Mouse (Mus musculus) forebrain, embryonic 13.5 days (tissue): ENCODE results near the gene Il17ra. TPM values are rescaled to one million over a fixed set of nuclear protein-coding genes. Genes with fewer than 3 reads are reported as not detected.

Experiments
- ATAC-seq: fragments of 200-750 bp; cut with Nextera tagmentation; 2 replicates; pipeline ENCODE4 v1.8.0; 2017
- H3K27ac ChIP-seq: fragments of 300-500 bp; sonication (generic); 2 replicates; pipeline ENCODE4 v1.5.1; 2015; ENCODE audit warnings: inconsistent platforms, mild to moderate bottlenecking, moderate library complexity
- H3K27me3 ChIP-seq: fragments of 300-500 bp; sonication (generic); 2 replicates; pipeline ENCODE4 v1.6.1; 2015; ENCODE audit warnings: mild to moderate bottlenecking, inconsistent platforms
- H3K36me3 ChIP-seq: fragments of 300-500 bp; sonication (generic); 2 replicates; pipeline ENCODE4 v1.6.1; 2015; ENCODE audit warnings: mild to moderate bottlenecking, inconsistent platforms; ENCODE audit not compliant: poor library complexity, severe bottlenecking
- H3K4me1 ChIP-seq: fragments of 300-500 bp; sonication (generic); 2 replicates; pipeline ENCODE4 v1.6.1; 2015; ENCODE audit warnings: inconsistent platforms
- H3K4me2 ChIP-seq: fragments of 300-500 bp; sonication (generic); 2 replicates; pipeline ENCODE4 v1.6.1; 2015; ENCODE audit warnings: inconsistent platforms, mild to moderate bottlenecking, moderate library complexity
- H3K4me3 ChIP-seq: fragments of 300-500 bp; sonication (generic); 2 replicates; pipeline ENCODE4 v1.5.1; 2015; ENCODE audit warnings: mild to moderate bottlenecking, inconsistent platforms
- H3K9ac ChIP-seq: fragments of 300-500 bp; sonication (generic); 2 replicates; pipeline ENCODE4 v1.6.1; 2015; ENCODE audit warnings: mild to moderate bottlenecking, inconsistent platforms
- H3K9me3 ChIP-seq: fragments of 300-500 bp; sonication (generic); replicated peaks from 2 replicates; pipeline ENCODE4 v1.6.1; 2016; ENCODE audit warnings: inconsistent platforms
- WGBS: fragments of 180-500 bp; shearing (Covaris S2); methylation state at CpG from one replicate; pipeline ENCODE4 v1.1.7; 2015; 5-methylcytosine and 5-hydroxymethylcytosine counted together
- polyA plus RNA-seq: library from polyadenylated mRNA; unstranded; fragments of >200 nt; fragmentation: Nextera tagmentation; extraction: Ambion mirVana; gene quantifications from 2 replicates; pipeline ENCODE4 v1.2.1, GENCODE M21; 2015

The Il17ra gene
- polyA plus RNA-seq, 1 experiment from 2014 or later = 4.4 TPM

GRCm38 (mm10) chr6:120461217-120461616, 1.8 kb upstream of the Il17ra start:
- Histone ChIP-seq H3K27me3 (peaks cover 46% of the 10 kb centered on the region), H3K36me3 (no peaks in the 10 kb centered on the region), H3K4me1 (peaks cover 14% of the 10 kb centered on the region), H3K27ac (no peak overlapping the region), H3K9me3 (no peaks in the 10 kb centered on the region), H3K4me3 (no peak overlapping the region), H3K4me2 (no peak overlapping the region), H3K9ac (no peak overlapping the region)
- WGBS = 71% methylated on average over 15 of the region's 15 CpGs
- ATAC-seq = no peak

- ATAC-seq = no peak
- Histone ChIP-seq H3K9me3 (no peaks in the 10 kb centered on the region), H3K4me3 (no peak overlapping the region), H3K4me1 (peaks cover 14% of the 10 kb centered on the region), H3K4me2 (no peak overlapping the region), H3K9ac (no peak overlapping the region), H3K27me3 (peaks cover 48% of the 10 kb centered on the region), H3K36me3 (no peaks in the 10 kb centered on the region), H3K27ac (no peak overlapping the region)
- WGBS = 56% methylated on average over 6 of the region's 6 CpGs
Measured at GRCm38 (mm10) chr6:120462251-120462650, 796 bp upstream of the Il17ra start.

- ATAC-seq = no peak
- peak overlapping the region; percentile 68; the same call in 1 of the 2 replicates for H3K9ac ChIP-seq
Measured at GRCm38 (mm10) chr6:120463884-120464283, 837 bp downstream of the Il17ra start.

GRCm38 (mm10) chr6:120464406-120464939, 1.4 kb downstream of the Il17ra start:
- Histone ChIP-seq H3K4me3 (0 out of 2 replicates have a peak overlapping the region, but pooled peaks have one; percentile 3), H3K27me3 (peaks cover 48% of the 10 kb centered on the region), H3K4me2 (peak overlapping the region; percentile 70), H3K27ac (no peak overlapping the region), H3K9me3 (no peaks in the 10 kb centered on the region), H3K36me3 (no peaks in the 10 kb centered on the region), H3K4me1 (peaks cover 14% of the 10 kb centered on the region), H3K9ac (no peak overlapping the region)
- ATAC-seq = no peak
- 54% methylated on average over 9 of the region's 9 CpGs for WGBS

More at GRCm38 (mm10) chr6:120463884-120464283, 837 bp downstream of the Il17ra start:
- Histone ChIP-seq H3K4me1 (peaks cover 14% of the 10 kb centered on the region), H3K36me3 (no peaks in the 10 kb centered on the region), H3K9me3 (no peaks in the 10 kb centered on the region), H3K27me3 (peaks cover 48% of the 10 kb centered on the region), H3K27ac (no peak overlapping the region), H3K4me3 (peak overlapping the region; percentile 56), H3K4me2 (peak overlapping the region; percentile 70)
- 6% methylated on average over 11 of the region's 11 CpGs for WGBS

GRCm38 (mm10) chr6:120465393-120465792, 2.3 kb downstream of the Il17ra start:
- Histone ChIP-seq H3K4me1 (peaks cover 14% of the 10 kb centered on the region), H3K4me2 (no peak overlapping the region), H3K4me3 (no peak overlapping the region), H3K27ac (no peak overlapping the region), H3K36me3 (no peaks in the 10 kb centered on the region), H3K9ac (no peak overlapping the region), H3K27me3 (peaks cover 48% of the 10 kb centered on the region), H3K9me3 (no peaks in the 10 kb centered on the region)
- no peak for ATAC-seq
- 53% methylated on average over 4 of the region's 4 CpGs for WGBS

- H3K4me1 ChIP-seq = peaks cover 21% of the 10 kb centered on the region
- no peak overlapping the region for H3K9ac ChIP-seq
- H3K36me3 ChIP-seq = no peaks in the 10 kb centered on the region
- no peak overlapping the region for H3K4me3 ChIP-seq
- H3K27me3 ChIP-seq = peaks cover 40% of the 10 kb centered on the region
- H3K9me3 ChIP-seq = no peaks in the 10 kb centered on the region
- WGBS = 80% methylated on average over 10 of the region's 10 CpGs
- H3K27ac ChIP-seq = no peak overlapping the region
- no peak for ATAC-seq
- no peak overlapping the region for H3K4me2 ChIP-seq
Measured at GRCm38 (mm10) chr6:120466609-120467329, 3.7 kb downstream of the Il17ra start.

GRCm38 (mm10) chr6:120468259-120468658, 5.2 kb downstream of the Il17ra start:
- ATAC-seq = no peak
- Histone ChIP-seq H3K4me1 (peaks cover 36% of the 10 kb centered on the region), H3K9ac (no peak overlapping the region), H3K27me3 (peaks cover 25% of the 10 kb centered on the region), H3K27ac (no peak overlapping the region), H3K4me3 (no peak overlapping the region), H3K9me3 (no peaks in the 10 kb centered on the region), H3K36me3 (no peaks in the 10 kb centered on the region), H3K4me2 (no peak overlapping the region)
- 98% methylated on average over 4 of the region's 4 CpGs for WGBS

GRCm38 (mm10) chr6:120469268-120469667, 6.2 kb downstream of the Il17ra start:
- Histone ChIP-seq H3K4me1 (peaks cover 32% of the 10 kb centered on the region), H3K9me3 (no peaks in the 10 kb centered on the region), H3K9ac (no peak overlapping the region), H3K27me3 (peaks cover 15% of the 10 kb centered on the region), H3K36me3 (no peaks in the 10 kb centered on the region), H3K27ac (no peak overlapping the region), H3K4me3 (no peak overlapping the region), H3K4me2 (no peak overlapping the region)
- whole genome bisulfite sequencing = 73% methylated on average over 3 of the region's 3 CpGs
- no peak for ATAC-seq

GRCm38 (mm10) chr6:120469770-120470169, 6.7 kb downstream of the Il17ra start:
- H3K27me3 ChIP-seq = peaks cover 10% of the 10 kb centered on the region
- H3K9ac ChIP-seq = no peak overlapping the region
- H3K4me1 ChIP-seq = peaks cover 28% of the 10 kb centered on the region
- no peaks in the 10 kb centered on the region for H3K36me3 ChIP-seq
- no peak overlapping the region for H3K27ac ChIP-seq
- no peak overlapping the region for H3K4me2 ChIP-seq
- no peak overlapping the region for H3K4me3 ChIP-seq
- H3K9me3 ChIP-seq = no peaks in the 10 kb centered on the region
- no peak for ATAC-seq

- WGBS = 91% methylated on average over 1 of the region's 1 CpGs
- Histone ChIP-seq H3K4me1 (peaks cover 28% of the 10 kb centered on the region), H3K4me2 (no peak overlapping the region), H3K27me3 (peaks cover 2% of the 10 kb centered on the region; the same call in 1 of the 2 replicates), H3K4me3 (no peak overlapping the region), H3K27ac (no peak overlapping the region), H3K9me3 (no peaks in the 10 kb centered on the region), H3K9ac (no peak overlapping the region), H3K36me3 (no peaks in the 10 kb centered on the region)
- no peak for ATAC-seq
Measured at GRCm38 (mm10) chr6:120470666-120471065, 7.6 kb downstream of the Il17ra start.

GRCm38 (mm10) chr6:120471991-120472441, 9.0 kb downstream of the Il17ra start:
- peak; percentile 91 for ATAC-seq
- peak overlapping the region; percentile 84 for H3K27ac ChIP-seq
- H3K4me2 ChIP-seq = peak overlapping the region; percentile 33
- peak overlapping the region; percentile 31; the same call in 1 of the 2 replicates for H3K9ac ChIP-seq
- H3K4me1 ChIP-seq = peaks cover 28% of the 10 kb centered on the region
- no peaks in the 10 kb centered on the region for H3K9me3 ChIP-seq
- H3K4me3 ChIP-seq = no peak overlapping the region
- H3K27me3 ChIP-seq = 0 out of 2 replicates have a peak, but pooled peaks cover 2% of the 10 kb centered on the region
- H3K36me3 ChIP-seq = no peaks in the 10 kb centered on the region
- WGBS = 5% methylated on average over 5 of the region's 5 CpGs

- Histone ChIP-seq H3K4me3 (no peak overlapping the region), H3K36me3 (no peaks in the 10 kb centered on the region), H3K4me1 (peaks cover 28% of the 10 kb centered on the region), H3K9ac (peak overlapping the region; percentile 31; the same call in 1 of the 2 replicates), H3K4me2 (peak overlapping the region; percentile 33), H3K9me3 (no peaks in the 10 kb centered on the region), H3K27ac (peak overlapping the region; percentile 84), H3K27me3 (no peaks in the 10 kb centered on the region)
- 14% methylated on average over 8 of the region's 8 CpGs for WGBS
- ATAC-seq = peak; percentile 61
Measured at GRCm38 (mm10) chr6:120472455-120473140, 9.6 kb downstream of the Il17ra start.
